Mouse (Mus musculus) lung, postnatal 0 days (tissue): ENCODE measurements around the gene Fam102a.

Experiments
- CTCF ChIP-seq: IDR thresholded peaks from 2 replicates; pipeline ENCODE4 v1.5.1; 2016; ENCODE audit warnings: antibody characterized with exemption, mild to moderate bottlenecking
- EP300 ChIP-seq: IDR thresholded peaks from 2 replicates; pipeline ENCODE4 v1.6.1; 2016; ENCODE audit warnings: antibody characterized with exemption, mild to moderate bottlenecking, control low read depth

- TF ChIP-seq EP300 (no peak), CTCF (no peak)
These were observed 2.0 kb upstream of the Fam102a start for GRCm38 (mm10) chr2:32533163-32533562.
